Mouse (Mus musculus): ENCODE measurements around the gene Csnk2a1. TPM values are rescaled to one million over a fixed set of nuclear protein-coding genes. Genes with fewer than 3 reads are reported as not detected.
"Not testable (repeated sequence)": the region's sequence is repeated elsewhere in the genome, so short reads cannot be mapped to it uniquely, and the experiment has no call there.

Csnk2a1 gene
- total and polyA plus RNA-seq, 2 experiments from 2014 or later: 112 to 219 TPM

GRCm38 (mm10) chr2:152287560-152287959, 60.9 kb downstream of the Csnk2a1 start:
- no peak for TF ChIP-seq CTCF (IDR thresholded peaks at IDR 0.05; ENCODE audit: low read depth)
- Histone ChIP-seq H3K27ac (ENCODE audit: low read depth, low read length) (no peak overlapping the region), H3K9me3 (ENCODE audit: low read length) (no peaks in the 10 kb centered on the region), H3K27me3 (ENCODE audit: insufficient read depth, low read length) (no peaks in the 10 kb centered on the region), H3K4me3 (ENCODE audit: low read depth, low read length) (no peak overlapping the region), H3K36me3 (ENCODE audit: insufficient read depth) (peaks cover 32% of the 10 kb centered on the region), H3K4me2 (ENCODE audit: low read depth) (no peak overlapping the region), H3K4me1 (ENCODE audit: insufficient read depth) (no peaks in the 10 kb centered on the region), H3K9ac (no peak overlapping the region)
- ATAC-seq: no peak
- no peak for DNase-seq
- WGBS: 90% methylated on average over 5 of the region's 5 CpGs

- Histone ChIP-seq H3K9me3 (ENCODE audit: low read length) (no peaks in the 10 kb centered on the region), H3K27ac (ENCODE audit: low read depth, low read length) (no peak overlapping the region), H3K36me3 (ENCODE audit: insufficient read depth) (peaks cover 27% of the 10 kb centered on the region), H3K4me1 (ENCODE audit: insufficient read depth) (no peaks in the 10 kb centered on the region), H3K4me2 (ENCODE audit: low read depth) (no peak overlapping the region), H3K4me3 (ENCODE audit: low read depth, low read length) (no peak overlapping the region), H3K9ac (no peak overlapping the region), H3K27me3 (ENCODE audit: insufficient read depth, low read length) (no peaks in the 10 kb centered on the region)
- no peak for TF ChIP-seq CTCF (IDR thresholded peaks at IDR 0.05; ENCODE audit: low read depth)
- 83% methylated on average over 8 of the region's 8 CpGs for WGBS
- no peak for DNase-seq
- ATAC-seq: no peak
Measured at GRCm38 (mm10) chr2:152288046-152288445, 61.4 kb downstream of the Csnk2a1 start.

DNA sequence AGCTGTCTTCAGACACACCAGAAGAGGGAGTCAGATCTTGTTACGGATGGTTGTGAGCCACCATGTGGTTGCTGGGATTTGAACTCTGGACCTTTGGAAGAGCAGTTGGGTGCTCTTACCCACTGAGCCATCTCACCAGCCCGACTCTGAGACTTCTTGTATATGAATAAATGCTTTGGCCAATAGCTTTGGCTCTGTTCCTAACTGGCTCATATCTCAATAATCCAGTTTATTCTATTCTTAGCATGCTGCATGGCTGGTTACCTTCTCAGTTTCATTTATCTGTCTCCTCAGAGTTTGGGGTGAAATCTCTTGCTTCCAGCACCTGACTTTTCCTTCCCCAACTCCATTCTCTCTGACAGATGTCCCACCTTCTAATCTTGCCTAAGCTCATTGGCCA, 63.0 kb downstream of the Csnk2a1 start:
- ATAC-seq; DNase-seq; H3K9me3 ChIP-seq (ENCODE audit: low read length); H3K4me1 ChIP-seq (ENCODE audit: insufficient read depth); H3K27ac ChIP-seq (ENCODE audit: low read depth, low read length); H3K4me3 ChIP-seq (ENCODE audit: low read depth, low read length); H3K9ac ChIP-seq; H3K27me3 ChIP-seq (ENCODE audit: insufficient read depth, low read length); H3K4me2 ChIP-seq (ENCODE audit: low read depth): not testable (repeated sequence)
- peaks cover 13% of the 10 kb centered on the region for H3K36me3 ChIP-seq (ENCODE audit: insufficient read depth)
- WGBS: 65% methylated on average over 2 of the region's 2 CpGs

DNA sequence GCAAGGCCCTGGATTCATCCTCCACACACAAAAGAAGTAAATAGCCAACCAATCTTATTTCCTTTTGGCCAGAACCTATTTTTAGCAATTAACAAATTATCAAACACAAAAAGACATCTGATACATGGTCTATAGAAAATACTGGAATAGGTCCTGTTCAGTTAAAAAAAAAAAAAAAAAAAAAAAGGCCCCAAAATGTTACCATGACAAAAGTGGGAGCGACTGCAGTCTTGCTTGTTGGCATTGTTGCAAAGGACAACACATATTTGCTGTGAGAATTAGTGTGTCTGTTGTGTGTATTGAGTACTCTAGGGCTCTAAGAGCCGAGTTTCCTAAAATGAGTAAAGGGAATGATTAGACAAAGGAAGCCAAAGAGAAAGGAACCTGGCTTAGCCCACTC, 65.8 kb downstream of the Csnk2a1 start:
- H3K27ac ChIP-seq (ENCODE audit: low read depth, low read length): no peak overlapping the region
- H3K4me2 ChIP-seq (ENCODE audit: low read depth): no peak overlapping the region
- TF ChIP-seq CTCF (IDR thresholded peaks at IDR 0.05; ENCODE audit: low read depth): no peak
- DNase-seq (no peak), ATAC-seq (no peak)
- WGBS: 46% methylated on average over 2 of the region's 2 CpGs
- H3K4me3 ChIP-seq (ENCODE audit: low read depth, low read length): no peak overlapping the region
- H3K27me3 ChIP-seq (ENCODE audit: insufficient read depth, low read length): no peaks in the 10 kb centered on the region
- H3K9me3 ChIP-seq (ENCODE audit: low read length): no peaks in the 10 kb centered on the region
- H3K9ac ChIP-seq: no peak overlapping the region
- no peaks in the 10 kb centered on the region; the same call in 1 of the 2 replicates for H3K36me3 ChIP-seq (ENCODE audit: insufficient read depth)
- H3K4me1 ChIP-seq (ENCODE audit: insufficient read depth): peaks cover 6% of the 10 kb centered on the region; the same call in 1 of the 2 replicates

DNA sequence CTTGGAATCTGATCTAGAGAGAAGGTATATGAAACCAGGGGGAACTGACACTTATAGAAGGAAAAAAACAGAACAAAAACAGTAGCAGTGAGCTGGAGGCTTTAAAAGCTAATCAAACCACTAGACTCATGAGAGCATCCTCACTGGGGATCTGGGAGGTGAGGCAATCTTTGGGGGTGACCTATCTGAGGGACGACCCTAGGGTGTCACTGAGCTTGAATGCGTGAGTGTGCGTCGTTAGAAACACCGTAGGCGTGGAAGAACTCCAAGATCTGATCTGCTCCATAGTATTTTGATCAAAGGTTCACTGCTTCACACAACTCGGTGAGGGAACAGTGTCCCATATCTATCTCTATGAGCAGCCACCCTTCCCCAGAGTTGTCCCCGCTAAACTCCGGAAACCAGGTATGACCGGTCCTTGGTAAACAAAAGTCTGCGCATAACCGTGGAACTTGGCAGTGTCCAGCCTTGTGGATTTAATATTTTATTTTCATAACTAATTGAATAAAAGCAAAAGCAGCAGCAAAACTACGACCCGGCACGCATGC, 66.6 kb downstream of the Csnk2a1 start:
- DNase-seq: no peak
- H3K27ac ChIP-seq (ENCODE audit: low read depth, low read length): no peak overlapping the region; the same call in 1 of the 2 replicates

GRCm38 (mm10) chr2:152293727-152294475, 67.3 kb downstream of the Csnk2a1 start, which contains the start of gene Tbc1d20:
TSS of gene Tbc1d20 (plus strand) at chr2:152293828.
- Histone ChIP-seq H3K9me3 (ENCODE audit: low read length) (no peaks in the 10 kb centered on the region), H3K4me2 (ENCODE audit: low read depth) (peak within 1 kb of the TSS; percentile 81), H3K36me3 (ENCODE audit: insufficient read depth) (no peaks in the 10 kb centered on the region), H3K27ac (ENCODE audit: low read depth, low read length) (peak within 1 kb of the TSS; percentile 82), H3K9ac (peak within 1 kb of the TSS; percentile 83), H3K27me3 (ENCODE audit: insufficient read depth, low read length) (no peaks in the 10 kb centered on the region), H3K4me1 (ENCODE audit: insufficient read depth) (peaks cover 6% of the 10 kb centered on the region; the same call in 1 of the 2 replicates), H3K4me3 (ENCODE audit: low read depth, low read length) (peak within 1 kb of the TSS; percentile 96)
- ATAC-seq (peak; percentile 98), DNase-seq (peak; percentile 94)
- 2% methylated on average over 67 of the region's 70 CpGs for WGBS
- TF ChIP-seq CTCF (IDR thresholded peaks at IDR 0.05; ENCODE audit: low read depth): no peak

More for the DNA sequence above, 66.6 kb downstream of the Csnk2a1 start:
- Histone ChIP-seq H3K4me3 (ENCODE audit: low read depth, low read length) (peak overlapping the region; percentile 96), H3K9me3 (ENCODE audit: low read length) (no peaks in the 10 kb centered on the region), H3K27me3 (ENCODE audit: insufficient read depth, low read length) (no peaks in the 10 kb centered on the region), H3K36me3 (ENCODE audit: insufficient read depth) (no peaks in the 10 kb centered on the region), H3K9ac (peak overlapping the region; percentile 83), H3K4me1 (ENCODE audit: insufficient read depth) (peaks cover 6% of the 10 kb centered on the region; the same call in 1 of the 2 replicates), H3K4me2 (ENCODE audit: low read depth) (peak overlapping the region; percentile 81)
- no peak for TF ChIP-seq CTCF (IDR thresholded peaks at IDR 0.05; ENCODE audit: low read depth)
- under 1% methylated on average over 15 of the region's 15 CpGs for WGBS
- peak; percentile 46 for ATAC-seq

DNA sequence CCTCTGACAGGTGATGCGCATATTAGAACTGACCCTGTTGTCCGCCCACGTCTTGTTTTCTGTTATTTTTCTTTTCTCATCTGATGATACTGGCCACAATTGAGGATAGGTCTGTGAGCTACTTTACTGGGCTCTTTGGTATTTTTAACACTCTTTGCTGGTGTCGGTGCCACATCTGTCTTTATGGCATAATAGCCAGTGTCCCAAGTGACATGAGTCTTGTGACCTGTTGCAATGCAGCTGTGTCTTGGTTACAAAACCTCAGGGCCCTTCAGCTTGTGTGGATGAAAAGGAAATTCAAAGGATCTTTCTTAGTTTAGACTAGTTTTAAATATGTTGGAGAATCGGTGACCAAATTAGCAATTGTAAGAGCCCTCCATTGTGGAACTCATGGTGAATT, 67.9 kb downstream of the Csnk2a1 start:
- Histone ChIP-seq H3K4me1 (ENCODE audit: insufficient read depth) (peaks cover 6% of the 10 kb centered on the region; the same call in 1 of the 2 replicates), H3K27me3 (ENCODE audit: insufficient read depth, low read length) (no peaks in the 10 kb centered on the region), H3K4me3 (ENCODE audit: low read depth, low read length) (peak overlapping the region; percentile 96), H3K27ac (ENCODE audit: low read depth, low read length) (no peak overlapping the region; the same call in 1 of the 2 replicates), H3K4me2 (ENCODE audit: low read depth) (peak overlapping the region; percentile 81), H3K9ac (peak overlapping the region; percentile 83), H3K36me3 (ENCODE audit: insufficient read depth) (no peaks in the 10 kb centered on the region), H3K9me3 (ENCODE audit: low read length) (no peaks in the 10 kb centered on the region)
- 40% methylated on average over 5 of the region's 5 CpGs for WGBS
- no peak for DNase-seq
- no peak for TF ChIP-seq CTCF (IDR thresholded peaks at IDR 0.05; ENCODE audit: low read depth)
- ATAC-seq: no peak
